Mouse (Mus musculus) lung, postnatal 0 days (tissue): ENCODE data around the gene Elavl3. TPM values are rescaled to one million over a fixed set of nuclear protein-coding genes. Genes with fewer than 3 reads are reported as not detected.

Experiments used
- ATAC-seq: fragments of 200-750 bp; cut with Nextera tagmentation; 2 replicates; pipeline ENCODE4 v1.8.0; 2017; ENCODE audit warnings: moderate library complexity
- DNase-seq: peaks from one replicate; pipeline ENCODE4 v3.0.0-alpha.2; 2016; ENCODE audit warnings: low spot score
- H3K27ac ChIP-seq: fragments of 300-500 bp; sonication (generic); 2 replicates; pipeline ENCODE4 v1.5.1; 2014; ENCODE audit warnings: antibody characterized with exemption, mild to moderate bottlenecking, low read length, mixed read lengths
- H3K27me3 ChIP-seq: fragments of 300-500 bp; sonication (generic); replicated peaks from 2 replicates; pipeline ENCODE4 v1.6.1; 2014; ENCODE audit warnings: low read length, mixed read lengths; ENCODE audit not compliant: insufficient read depth
- H3K36me3 ChIP-seq: fragments of 300-500 bp; sonication (generic); 2 replicates; pipeline ENCODE4 v1.6.1; 2014; ENCODE audit warnings: low read length, mixed read lengths; ENCODE audit not compliant: insufficient read depth
- H3K4me1 ChIP-seq: fragments of 300-500 bp; sonication (generic); 2 replicates; pipeline ENCODE4 v1.6.1; 2014; ENCODE audit warnings: antibody characterized with exemption, low read depth, low read length, mixed read lengths; ENCODE audit not compliant: insufficient read depth
- H3K4me2 ChIP-seq: fragments of 300-500 bp; sonication (generic); replicated peaks from 2 replicates; pipeline ENCODE4 v1.6.1; 2014; ENCODE audit warnings: low read depth, mild to moderate bottlenecking, low read length, moderate library complexity, mixed read lengths
- H3K4me3 ChIP-seq: fragments of 300-500 bp; sonication (generic); 2 replicates; pipeline ENCODE4 v1.5.1; 2014; ENCODE audit warnings: low read depth, low read length
- H3K9ac ChIP-seq: fragments of 300-500 bp; sonication (generic); replicated peaks from 2 replicates; pipeline ENCODE4 v1.6.1; 2014; ENCODE audit warnings: low read depth, mild to moderate bottlenecking
- H3K9me3 ChIP-seq: fragments of 300-500 bp; sonication (generic); 2 replicates; pipeline ENCODE4 v1.6.1; 2016; ENCODE audit warnings: low read length, mixed read lengths
- CTCF ChIP-seq: IDR thresholded peaks from 2 replicates; pipeline ENCODE4 v1.5.1; 2016; ENCODE audit warnings: antibody characterized with exemption, mild to moderate bottlenecking
- EP300 ChIP-seq: IDR thresholded peaks from 2 replicates; pipeline ENCODE4 v1.6.1; 2016; ENCODE audit warnings: antibody characterized with exemption, mild to moderate bottlenecking, control low read depth
- WGBS: fragments of 180-500 bp; shearing (Covaris S2); extraction: QIAGEN DNeasy Blood & Tissue Kit; methylation state at CpG from one replicate; pipeline ENCODE4 v1.1.7; 2014; 5-methylcytosine and 5-hydroxymethylcytosine counted together
- polyA plus RNA-seq: library from polyadenylated mRNA; unstranded; fragments of >200 nt; fragmentation: Nextera tagmentation; extraction: Ambion mirVana; gene quantifications from 2 replicates; pipeline ENCODE4 v1.2.1, GENCODE M21; 2015

Gene Elavl3
- polyA plus RNA-seq, 1 experiment from 2014 or later, result 0.04 TPM

- Histone ChIP-seq H3K9me3 (no peaks in the 10 kb centered on the region), H3K27ac (no peak overlapping the region), H3K36me3 (0 out of 2 replicates have a peak, but pooled peaks cover 4% of the 10 kb centered on the region), H3K27me3 (peaks cover 39% of the 10 kb centered on the region), H3K9ac (no peak overlapping the region), H3K4me3 (no peak overlapping the region), H3K4me2 (no peak overlapping the region), H3K4me1 (peaks cover 3% of the 10 kb centered on the region; the same call in 1 of the 2 replicates)
- TF ChIP-seq EP300, result no peak
- TF ChIP-seq CTCF, result peak; percentile 68
- peak; percentile 74 for DNase-seq
- peak; percentile 54 for ATAC-seq
- 2% methylated on average over 32 of the region's 32 CpGs for WGBS
Measured at GRCm38 (mm10) chr9:22054411-22055076, 2.7 kb upstream of the Elavl3 start.

DNA sequence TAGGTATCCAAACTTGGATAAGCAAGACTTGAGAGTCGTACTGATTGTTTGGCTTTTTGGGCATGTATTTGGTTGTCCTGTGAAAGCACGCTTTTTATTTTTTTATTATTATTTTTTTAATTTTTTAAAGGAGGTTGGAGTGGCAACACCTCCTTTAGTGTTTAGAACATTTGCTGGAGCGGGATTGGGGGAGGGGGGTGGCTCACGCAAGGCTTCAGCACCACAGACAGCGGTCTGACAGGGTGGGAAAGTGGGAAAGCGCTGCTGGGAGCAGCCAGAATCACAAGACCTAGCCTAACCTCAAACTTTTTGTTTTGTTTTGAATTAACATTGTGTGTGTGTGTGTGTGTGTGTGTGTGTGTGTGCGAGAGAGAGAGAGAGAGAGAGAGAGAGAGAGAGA is 1.8 kb upstream of the Elavl3 start:
- Histone ChIP-seq H3K4me3 (no peak overlapping the region), H3K9ac (no peak overlapping the region), H3K4me1 (peaks cover 3% of the 10 kb centered on the region; the same call in 1 of the 2 replicates), H3K4me2 (no peak overlapping the region), H3K27me3 (peaks cover 44% of the 10 kb centered on the region), H3K9me3 (no peaks in the 10 kb centered on the region), H3K27ac (no peak overlapping the region), H3K36me3 (0 out of 2 replicates have a peak, but pooled peaks cover 4% of the 10 kb centered on the region)
- DNase-seq (peak; percentile 21), ATAC-seq (no peak)
- WGBS, result 23% methylated on average over 7 of the region's 7 CpGs
- TF ChIP-seq EP300 (no peak), CTCF (no peak)

DNA sequence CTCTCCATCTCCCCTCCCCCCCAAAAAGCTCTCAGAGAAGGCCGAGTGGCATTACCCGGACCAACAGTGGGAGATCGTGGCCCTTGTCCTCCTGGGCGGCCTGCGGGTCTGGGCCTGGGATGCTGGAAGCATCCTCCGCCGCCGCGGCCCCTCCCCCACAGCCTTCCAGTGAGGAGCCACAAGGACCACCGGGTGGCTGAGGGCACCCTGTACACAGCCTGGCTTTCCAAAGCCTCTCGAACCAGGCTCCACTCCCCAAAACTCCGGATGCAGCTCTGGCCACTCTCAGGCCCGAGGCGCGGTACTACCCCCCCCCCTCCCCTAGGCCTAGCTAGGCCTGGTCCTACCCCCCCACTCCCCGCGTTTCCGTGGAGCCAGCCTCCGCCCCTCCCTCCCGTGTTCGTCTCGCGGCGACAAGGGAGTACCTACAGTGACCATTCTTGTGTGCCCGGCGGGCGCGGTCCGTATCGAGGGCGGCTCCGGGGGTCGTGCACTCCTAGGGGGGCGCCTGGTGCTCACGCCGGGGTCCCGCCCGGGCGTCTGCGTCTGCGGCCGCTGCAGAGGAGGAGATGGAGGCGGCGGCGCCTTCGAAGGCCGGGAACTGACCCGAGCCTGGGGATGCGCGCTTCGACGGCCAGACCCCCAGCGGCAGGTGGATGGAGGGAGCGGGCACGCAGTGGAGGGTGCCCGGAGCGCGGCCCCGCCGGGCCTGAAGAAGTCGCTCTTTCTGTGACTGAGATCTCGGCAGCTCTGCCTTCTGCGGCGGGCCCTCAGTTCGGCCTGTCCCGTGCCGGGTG is 464 bp downstream of the Elavl3 start:
- H3K4me1 ChIP-seq, result peaks cover 3% of the 10 kb centered on the region; the same call in 1 of the 2 replicates
- H3K9ac ChIP-seq, result no peak overlapping the region
- ATAC-seq (no peak), DNase-seq (no peak)
- no peak for TF ChIP-seq EP300
- no peak overlapping the region for H3K27ac ChIP-seq
- 5% methylated on average over 39 of the region's 67 CpGs for WGBS
- peak overlapping the region; percentile 48 for H3K4me2 ChIP-seq
- H3K36me3 ChIP-seq, result no peaks in the 10 kb centered on the region
- peak overlapping the region; percentile 25 for H3K4me3 ChIP-seq
- H3K27me3 ChIP-seq, result peaks cover 47% of the 10 kb centered on the region
- no peaks in the 10 kb centered on the region for H3K9me3 ChIP-seq

GRCm38 (mm10) chr9:22050351-22050889 is 1.4 kb downstream of the Elavl3 start:
- Histone ChIP-seq H3K4me1 (peaks cover 3% of the 10 kb centered on the region; the same call in 1 of the 2 replicates), H3K27ac (no peak overlapping the region), H3K4me2 (peak overlapping the region; percentile 48), H3K27me3 (peaks cover 47% of the 10 kb centered on the region), H3K9me3 (no peaks in the 10 kb centered on the region), H3K4me3 (peak overlapping the region; percentile 25), H3K9ac (no peak overlapping the region), H3K36me3 (no peaks in the 10 kb centered on the region)
- TF ChIP-seq CTCF (no peak), EP300 (no peak)
- DNase-seq (peak; percentile 27), ATAC-seq (peak; percentile 54)
- WGBS, result 1% methylated on average over 33 of the region's 43 CpGs

- DNase-seq (no peak), ATAC-seq (no peak)
- Histone ChIP-seq H3K4me2 (no peak overlapping the region), H3K4me1 (peaks cover 3% of the 10 kb centered on the region; the same call in 1 of the 2 replicates), H3K27ac (no peak overlapping the region), H3K9ac (no peak overlapping the region), H3K36me3 (no peaks in the 10 kb centered on the region), H3K9me3 (no peaks in the 10 kb centered on the region), H3K4me3 (no peak overlapping the region), H3K27me3 (peaks cover 46% of the 10 kb centered on the region)
- TF ChIP-seq CTCF (no peak), EP300 (no peak)
- WGBS, result 57% methylated on average over 4 of the region's 4 CpGs
Measured at GRCm38 (mm10) chr9:22049721-22050270, 2.0 kb downstream of the Elavl3 start.

- DNase-seq, result no peak
- H3K27me3 ChIP-seq, result peaks cover 41% of the 10 kb centered on the region
- no peaks in the 10 kb centered on the region for H3K36me3 ChIP-seq
- 0 out of 2 replicates have a peak, but pooled peaks cover 3% of the 10 kb centered on the region for H3K4me1 ChIP-seq
- no peak for TF ChIP-seq EP300
- no peak for TF ChIP-seq CTCF
- 66% methylated on average over 11 of the region's 11 CpGs for WGBS
- no peak overlapping the region for H3K4me2 ChIP-seq
- no peak overlapping the region for H3K4me3 ChIP-seq
- ATAC-seq, result no peak
- H3K9me3 ChIP-seq, result no peaks in the 10 kb centered on the region
- H3K9ac ChIP-seq, result no peak overlapping the region
- H3K27ac ChIP-seq, result no peak overlapping the region
Measured at GRCm38 (mm10) chr9:22049315-22049714, 2.5 kb downstream of the Elavl3 start.
